Mouse (Mus musculus): ENCODE measurements around the gene Naglu.
A peak's percentile ranks its signal among the peaks of the same experiment; 100 is the strongest.
"Not testable (repeated sequence)": the region's sequence is repeated elsewhere in the genome, so short reads cannot be mapped to it uniquely, and the experiment has no call there.

Naglu gene

GRCm38 (mm10) chr11:101120545-101121188 lies 50.9 kb downstream of the Naglu start:
- peak in 1 of 2 experiments; percentile 41 for DNase-seq (ENCODE audit: low spot score in 2 of 2)

DNA sequence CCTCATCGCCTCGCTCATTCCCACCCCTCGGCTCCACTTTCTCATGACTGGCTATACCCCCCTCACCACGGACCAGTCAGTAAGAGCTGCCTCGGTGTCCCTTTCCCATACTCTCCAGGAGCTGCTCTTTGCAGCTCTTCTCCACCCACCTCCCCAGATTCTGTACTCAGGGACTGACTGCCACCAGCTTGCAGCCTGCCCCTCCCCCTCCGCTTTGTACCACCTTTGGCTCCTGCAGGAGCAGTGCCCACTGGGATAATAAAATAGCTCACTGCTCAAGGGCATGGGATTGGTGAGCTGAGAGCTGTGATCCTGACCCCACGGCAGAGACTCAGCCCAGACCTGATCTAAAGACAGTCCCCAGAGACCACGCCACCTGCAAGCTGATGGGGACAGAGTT lies 54.7 kb downstream of the Naglu start:
- DNase-seq (ENCODE audit: low spot score in 2 of 2), result not testable (repeated sequence)

DNA sequence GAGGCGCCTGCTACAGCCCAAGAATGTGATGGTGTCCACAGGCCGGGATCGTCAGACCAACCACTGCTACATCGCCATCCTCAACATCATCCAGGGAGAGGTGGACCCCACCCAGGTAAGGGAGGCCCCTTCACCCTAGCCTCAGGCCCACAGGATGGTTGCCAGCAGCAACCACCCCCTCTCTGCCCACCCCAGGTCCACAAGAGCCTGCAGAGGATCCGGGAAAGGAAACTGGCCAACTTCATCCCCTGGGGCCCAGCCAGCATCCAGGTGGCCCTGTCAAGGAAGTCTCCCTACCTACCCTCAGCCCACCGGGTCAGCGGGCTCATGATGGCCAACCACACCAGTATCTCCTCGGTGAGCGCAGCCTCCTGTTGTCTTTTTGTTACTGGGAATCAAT lies 55.2 kb downstream of the Naglu start:
- not testable (repeated sequence) for DNase-seq (ENCODE audit: low spot score in 2 of 2)

GRCm38 (mm10) chr11:101127075-101127474 lies 57.3 kb downstream of the Naglu start:
- DNase-seq (ENCODE audit: low spot score in 2 of 2), result peak in 1 of 2 experiments; percentile 53

All from spleen, postnatal 10 days (tissue).